ENCODE assay signal across 11 mouse cellular contexts in genomic region chr17:6737273-6737997, GRCm38 (mm10). TPM values are rescaled to one million over a fixed set of nuclear protein-coding genes. Genes with fewer than 3 reads are reported as not detected.
A peak's percentile ranks its signal among the peaks of the same experiment; 100 is the strongest.
DNase-seq lines count a peak whose midpoint lies in the region; ATAC-seq and TF ChIP-seq lines count a peak whose summit lies in the region.
"Had no signal": no experiment of that assay in that cellular context is flagged by ENCODE, and none has a peak within 500 bp of the region (broad histone marks: within the 10 kb centered on the region; RNA-seq: fewer than 3 reads in every experiment).

No protein-coding gene starts in this region.

- H3K27ac ChIP-seq in liver, embryonic 16.5 days (ENCODE audit: low read length) = no peak overlapping the region
- peak overlapping the region; percentile 4; the same call in 1 of the 2 replicates for H3K27ac ChIP-seq in ES-E14 (ENCODE audit: insufficient read depth, low read depth, low read length, poor library complexity, severe bottlenecking)
- H3K27ac ChIP-seq in limb, embryonic 10.5 days = no peak overlapping the region
- H3K27ac ChIP-seq: liver, embryonic 15.5 days had no signal

- WGBS in liver, embryonic 16.5 days (ENCODE audit: insufficient replicate concordance) = 73% methylated on average over 12 of the region's 12 CpGs
- WGBS in limb, embryonic 10.5 days = 79% methylated on average over 12 of the region's 12 CpGs

- in situ Hi-C loops in ES-E14 (cut with MboI; ENCODE audit: low sequenced_read_pairs in 2 of 2, unreplicated experiment in 2 of 2) = no loop called here

- H3K4me1 ChIP-seq in liver, embryonic 16.5 days (ENCODE audit: control insufficient read depth, low read depth, low read length) = no peaks in the 10 kb centered on the region; the same call in none of the 2 replicates
- H3K4me1 ChIP-seq in ES-E14 (ENCODE audit: control insufficient read depth in 2 of 2, insufficient read depth in 2 of 2, low read length in 2 of 2, poor library complexity in 1 of 2) = no peaks in the 10 kb centered on the region
- peaks cover 27% of the 10 kb centered on the region for H3K4me1 ChIP-seq in limb, embryonic 10.5 days

- peak; percentile 0 to 1 for DNase-seq in heart, postnatal 36 days
- DNase-seq in heart, postnatal 10 days = no peak
- DNase-seq in liver (no peak), ES-E14 (ENCODE audit: low read depth, low spot score) (no peak)
- DNase-seq in limb, embryonic 10.5 days (ENCODE audit: low spot score) = peak; percentile 23
- DNase-seq in right cerebral cortex, postnatal 36 days (ENCODE audit: low spot score in 2 of 2) = no peak
- DNase-seq in layer of hippocampus, adult 18-20 months (ENCODE audit: low spot score in 2 of 2) = no peak
- DNase-seq: cerebellum, adult 11 months; gastrocnemius, postnatal 25 days had no signal

- H3K9me3 ChIP-seq in liver, embryonic 16.5 days (replicated peaks; ENCODE audit: control insufficient read depth, low read length) = no peaks in the 10 kb centered on the region
- peaks cover 53% of the 10 kb centered on the region for H3K9me3 ChIP-seq in ES-E14 (ENCODE audit: control insufficient read depth, insufficient read depth, low read depth, low read length)
- H3K9me3 ChIP-seq in limb, embryonic 10.5 days (replicated peaks) = no peaks in the 10 kb centered on the region
- H3K9me3 ChIP-seq: liver, embryonic 15.5 days had no signal

- intact Hi-C loops in heart, postnatal 36 days (cut with DNase I) = no loop called here
- intact Hi-C loops in heart, postnatal 10 days (cut with DNase I) = no loop called here

- ATAC-seq in liver, embryonic 16.5 days (ENCODE audit: low read depth) = peak; percentile 14; the same call in 1 of the 2 replicates

- H3K27me3 ChIP-seq in liver, embryonic 16.5 days (ENCODE audit: control insufficient read depth, insufficient read depth, low read depth, low read length) = no peaks in the 10 kb centered on the region
- no peaks in the 10 kb centered on the region for H3K27me3 ChIP-seq in limb, embryonic 10.5 days (ENCODE audit: low read depth, poor library complexity, severe bottlenecking)
- H3K27me3 ChIP-seq: liver, embryonic 15.5 days had no signal

- H3K9ac ChIP-seq in liver, embryonic 16.5 days (ENCODE audit: low read depth, low read length) = no peak overlapping the region
- no peak overlapping the region for H3K9ac ChIP-seq in ES-E14 (ENCODE audit: insufficient read depth, low read depth, low read length, poor library complexity, severe bottlenecking)
- H3K9ac ChIP-seq: liver, embryonic 15.5 days had no signal

- H3K4me2 ChIP-seq in liver, embryonic 16.5 days (ENCODE audit: low read depth, low read length) = no peak overlapping the region
- H3K4me2 ChIP-seq: liver, embryonic 15.5 days had no signal

- H3K4me3 ChIP-seq in liver, embryonic 16.5 days (ENCODE audit: low read depth, low read length) = no peak overlapping the region
- H3K4me3 ChIP-seq in ES-E14 (ENCODE audit: insufficient read depth in 1 of 2, low read depth in 1 of 2, low read length in 2 of 2, poor library complexity in 1 of 2, severe bottlenecking in 1 of 2) = no peak overlapping the region
- H3K4me3 ChIP-seq in limb, embryonic 10.5 days = no peak overlapping the region
- H3K4me3 ChIP-seq: liver, embryonic 15.5 days had no signal

- peaks cover 27% of the 10 kb centered on the region for H3K36me3 ChIP-seq in liver, embryonic 16.5 days (ENCODE audit: control insufficient read depth, insufficient read depth)
- H3K36me3 ChIP-seq in ES-E14 (ENCODE audit: control insufficient read depth, insufficient read depth, low read length, poor library complexity, severe bottlenecking) = peaks cover 61% of the 10 kb centered on the region
- peaks cover 21% of the 10 kb centered on the region for H3K36me3 ChIP-seq in limb, embryonic 10.5 days

TF ChIP-seq in ES-E14, 5 proteins besides CTCF, POLR2A, EP300 and RAD21:
- no peak for TF ChIP-seq HCFC1 (IDR thresholded peaks at IDR 0.05; ENCODE audit: borderline replicate concordance, insufficient read depth, low read length)
- no peak for TF ChIP-seq CHD2 (IDR thresholded peaks at IDR 0.05; ENCODE audit: low read depth, low read length)
- TF ChIP-seq ZNF384 (IDR thresholded peaks at IDR 0.05; ENCODE audit: low read depth, low read length) = no peak
- no peak for TF ChIP-seq ZC3H11A (IDR thresholded peaks at IDR 0.05; ENCODE audit: borderline replicate concordance, low read depth, low read length)
- no peak for TF ChIP-seq MAFK (IDR thresholded peaks at IDR 0.05; ENCODE audit: insufficient read depth, low read depth, low read length)

RNA-seq across cellular contexts. Expression of gene Ezr, which starts 45.1 kb away (rescaled TPM):
- 10 to 100 TPM; 35.0 to 43.3 TPM for total RNA-seq in heart, postnatal 36 days (2021)
- 10 to 100 TPM; 68.1 to 83.6 TPM for total RNA-seq in heart, postnatal 10 days (2021)
- 43.3 and 44.1 TPM in 2 replicates for polyA plus RNA-seq in liver, embryonic 16.5 days (2015; fragmentation: Nextera tagmentation; extraction: Ambion mirVana)
- 131 and 180 TPM in 2 replicates for total RNA-seq in ES-E14 (2012; rRNA removed)
- polyA plus RNA-seq in limb, embryonic 10.5 days (2016; fragmentation: Nextera tagmentation; extraction: Ambion mirVana) = 24.8 and 26.2 TPM in 2 replicates
- 10 to 100 TPM; 49.2 to 53.6 TPM for total RNA-seq in layer of hippocampus, adult 18-20 months (2021)

Comparison
In these comparisons a context has a peak if more than half of its experiments do, and no peak if none do; other contexts are left out.
1. DNase-seq: peak in heart, postnatal 36 days (2 of 2) and limb, embryonic 10.5 days (single experiment); none in heart, postnatal 10 days (0 of 2), liver (single experiment), ES-E14 (single experiment), right cerebral cortex, postnatal 36 days (0 of 2) and layer of hippocampus, adult 18-20 months (0 of 2).